ENCODE assay signal across 19 mouse cellular contexts in genomic region chr13:46854456-46854855, GRCm38 (mm10).
"Had no signal": no experiment of that assay in that cellular context is flagged by ENCODE, and none has a peak within 500 bp of the region (broad histone marks: within the 10 kb centered on the region; RNA-seq: fewer than 3 reads in every experiment).

No protein-coding gene starts in this region.

- H3K4me2 ChIP-seq: lung, embryonic 15.5 days; midbrain, embryonic 12.5 days; neural tube, embryonic 13.5 days; neural tube, embryonic 15.5 days had no signal

- H3K36me3 ChIP-seq: lung, embryonic 15.5 days; midbrain, embryonic 12.5 days; neural tube, embryonic 13.5 days; neural tube, embryonic 15.5 days had no signal

- DNase-seq: lung, adult 2 months; lung, postnatal 4 days; midbrain, embryonic 14.5 days; retina, postnatal 1 day; right cerebral cortex, adult 18-20 months; right cerebral cortex, postnatal 25 days; right cerebral cortex, postnatal 4 days; spleen, adult 18-20 months; thymus, adult 18-20 months; thymus, postnatal 14 days; thymus, postnatal 36 days had no signal

- ATAC-seq: lung, postnatal 0 days; midbrain, embryonic 16.5 days had no signal

- H3K9me3 ChIP-seq: lung, embryonic 15.5 days; midbrain, embryonic 10.5 days; midbrain, embryonic 12.5 days; neural tube, embryonic 13.5 days; neural tube, embryonic 15.5 days had no signal

- H3K27me3 ChIP-seq: lung, embryonic 15.5 days; midbrain, embryonic 12.5 days; neural tube, embryonic 13.5 days; neural tube, embryonic 15.5 days had no signal

- H3K4me1 ChIP-seq: midbrain, embryonic 10.5 days; midbrain, embryonic 12.5 days; neural tube, embryonic 13.5 days had no signal

- H3K9ac ChIP-seq: lung, embryonic 15.5 days; midbrain, embryonic 12.5 days; neural tube, embryonic 13.5 days; neural tube, embryonic 15.5 days had no signal

- H3K27ac ChIP-seq: lung, embryonic 15.5 days; midbrain, embryonic 10.5 days; midbrain, embryonic 12.5 days; neural tube, embryonic 13.5 days; neural tube, embryonic 15.5 days had no signal

- H3K4me3 ChIP-seq: lung, embryonic 15.5 days; midbrain, embryonic 10.5 days; midbrain, embryonic 12.5 days; myocyte; neural tube, embryonic 13.5 days; neural tube, embryonic 15.5 days had no signal
